Mouse (Mus musculus) limb, embryonic 13.5 days (tissue): ENCODE measurements at regions not wholly inside any gene's neighbourhood (a gene's known extent, or its start where the extent isn't known, plus 50 kb on each side); places are given as distances from the start of the nearest gene placed in this dataset.
"Not testable (repeated sequence)": the region's sequence is repeated elsewhere in the genome, so short reads cannot be mapped to it uniquely, and the experiment has no call there.

ENCODE experiments used
- ATAC-seq: fragments of 200-750 bp; cut with Nextera tagmentation; 2 replicates; pipeline ENCODE4 v1.8.0; 2017; ENCODE audit warnings: low read depth, moderate number of reproducible peaks, moderate TSS enrichment; ENCODE audit not compliant: low FRiP score
- H3K27ac ChIP-seq: fragments of 300-500 bp; sonication (generic); 2 replicates; pipeline ENCODE4 v1.5.1; 2015; ENCODE audit warnings: inconsistent platforms, mild to moderate bottlenecking, moderate library complexity
- H3K27me3 ChIP-seq: fragments of 300-500 bp; sonication (generic); 2 replicates; pipeline ENCODE4 v1.6.1; 2015; ENCODE audit warnings: mild to moderate bottlenecking, inconsistent platforms
- H3K36me3 ChIP-seq: fragments of 300-500 bp; sonication (generic); 2 replicates; pipeline ENCODE4 v1.6.1; 2015; ENCODE audit warnings: inconsistent platforms, mild to moderate bottlenecking, moderate library complexity
- H3K4me1 ChIP-seq: fragments of 300-500 bp; sonication (generic); 2 replicates; pipeline ENCODE4 v1.6.1; 2015; ENCODE audit warnings: inconsistent platforms
- H3K4me2 ChIP-seq: fragments of 300-500 bp; sonication (generic); replicated peaks from 2 replicates; pipeline ENCODE4 v1.6.1; 2015; ENCODE audit warnings: inconsistent platforms, mild to moderate bottlenecking, moderate library complexity
- H3K4me3 ChIP-seq: fragments of 300-500 bp; sonication (generic); 2 replicates; pipeline ENCODE4 v1.5.1; 2015; ENCODE audit warnings: moderate library complexity, mild to moderate bottlenecking, inconsistent platforms
- H3K9ac ChIP-seq: fragments of 300-500 bp; sonication (generic); 2 replicates; pipeline ENCODE4 v1.6.1; 2015; ENCODE audit warnings: mild to moderate bottlenecking, inconsistent platforms
- H3K9me3 ChIP-seq: fragments of 300-500 bp; sonication (generic); 2 replicates; pipeline ENCODE4 v1.6.1; 2016; ENCODE audit warnings: inconsistent platforms
- whole genome bisulfite sequencing: fragments of 180-500 bp; shearing (Covaris S2); methylation state at CpG from one replicate; pipeline ENCODE4 v1.1.7; 2015; 5-methylcytosine and 5-hydroxymethylcytosine counted together

- Histone ChIP-seq H3K9ac (no peak overlapping the region), H3K4me1 (no peaks in the 10 kb centered on the region), H3K36me3 (no peaks in the 10 kb centered on the region), H3K27me3 (no peaks in the 10 kb centered on the region), H3K27ac (no peak overlapping the region), H3K4me2 (no peak overlapping the region), H3K4me3 (no peak overlapping the region), H3K9me3 (no peaks in the 10 kb centered on the region)
- no peak for ATAC-seq
- 49% methylated on average over 5 of the region's 5 CpGs for WGBS
These were observed 188.0 kb upstream of the Trpc7 start for GRCm38 (mm10) chr13:57083751-57084150.

- 86% methylated on average over 5 of the region's 5 CpGs for WGBS
These were observed 174.7 kb upstream of the Trpc7 start for GRCm38 (mm10) chr13:57070479-57070878.

DNA sequence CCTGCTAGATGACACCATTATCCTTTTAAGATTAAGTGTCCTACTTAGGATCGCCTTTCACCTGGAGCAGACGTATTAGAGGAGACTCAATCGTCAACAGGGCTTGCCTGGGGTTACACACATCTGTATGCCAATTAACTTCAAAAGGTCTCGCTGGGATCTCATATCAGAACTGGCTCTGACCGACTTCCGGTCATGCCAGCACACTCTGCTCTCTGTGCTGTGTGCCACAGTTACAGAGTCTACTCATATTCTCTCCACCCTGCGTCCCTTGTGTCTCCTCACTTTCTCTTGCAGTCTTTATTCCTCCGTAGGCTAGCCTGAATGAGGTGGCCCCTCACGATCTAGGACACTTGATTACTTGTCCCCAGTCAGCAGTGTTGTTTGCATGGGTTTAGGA is 165.9 kb upstream of the Trpc7 start:
- H3K4me3 ChIP-seq, result no peak overlapping the region
- peaks cover 11% of the 10 kb centered on the region for H3K4me1 ChIP-seq
- H3K27me3 ChIP-seq, result no peaks in the 10 kb centered on the region
- H3K9me3 ChIP-seq, result no peaks in the 10 kb centered on the region
- no peak overlapping the region for H3K27ac ChIP-seq
- no peak overlapping the region for H3K9ac ChIP-seq
- WGBS, result 49% methylated on average over 9 of the region's 9 CpGs
- H3K36me3 ChIP-seq, result no peaks in the 10 kb centered on the region
- no peak for ATAC-seq
- H3K4me2 ChIP-seq, result no peak overlapping the region

More at GRCm38 (mm10) chr13:57070479-57070878, 174.7 kb upstream of the Trpc7 start:
- H3K4me2 ChIP-seq, result no peak overlapping the region
- no peak overlapping the region for H3K4me3 ChIP-seq
- no peak overlapping the region for H3K27ac ChIP-seq
- no peak for ATAC-seq
- no peaks in the 10 kb centered on the region for H3K36me3 ChIP-seq
- H3K4me1 ChIP-seq, result no peaks in the 10 kb centered on the region
- H3K27me3 ChIP-seq, result no peaks in the 10 kb centered on the region
- no peak overlapping the region for H3K9ac ChIP-seq
- no peaks in the 10 kb centered on the region for H3K9me3 ChIP-seq

GRCm38 (mm10) chr13:57061074-57061473 is 165.3 kb upstream of the Trpc7 start:
- Histone ChIP-seq H3K36me3 (no peaks in the 10 kb centered on the region), H3K9me3 (no peaks in the 10 kb centered on the region), H3K27me3 (no peaks in the 10 kb centered on the region), H3K4me1 (peaks cover 11% of the 10 kb centered on the region), H3K4me3 (no peak overlapping the region), H3K4me2 (no peak overlapping the region), H3K27ac (no peak overlapping the region), H3K9ac (no peak overlapping the region)
- peak; percentile 87 for ATAC-seq
- WGBS, result 36% methylated on average over 7 of the region's 7 CpGs

DNA sequence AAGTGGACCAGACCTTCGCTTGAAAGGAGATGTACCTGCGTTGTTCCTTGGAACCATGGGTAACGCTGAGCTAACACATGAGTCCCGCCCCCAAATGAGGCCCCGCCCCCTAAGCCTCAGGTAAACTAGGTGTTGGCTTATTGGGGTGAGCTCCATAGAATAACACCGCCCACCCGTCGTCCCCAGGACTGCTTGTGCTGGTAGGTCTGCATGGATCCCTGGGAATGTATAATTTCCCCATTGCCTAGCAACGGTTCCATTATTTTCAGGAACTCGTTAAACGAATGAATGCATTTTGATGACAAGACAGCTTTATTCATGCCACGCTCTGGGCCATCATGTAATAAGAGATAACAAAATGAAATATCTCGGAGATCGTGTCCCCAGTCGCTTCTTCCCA is 161.0 kb upstream of the Trpc7 start:
- Histone ChIP-seq H3K4me3 (no peak overlapping the region), H3K4me1 (peaks cover 22% of the 10 kb centered on the region), H3K36me3 (no peaks in the 10 kb centered on the region), H3K9ac (no peak overlapping the region), H3K4me2 (no peak overlapping the region), H3K27me3 (no peaks in the 10 kb centered on the region), H3K27ac (no peak overlapping the region), H3K9me3 (no peaks in the 10 kb centered on the region)
- 86% methylated on average over 15 of the region's 15 CpGs for WGBS
- ATAC-seq, result no peak

DNA sequence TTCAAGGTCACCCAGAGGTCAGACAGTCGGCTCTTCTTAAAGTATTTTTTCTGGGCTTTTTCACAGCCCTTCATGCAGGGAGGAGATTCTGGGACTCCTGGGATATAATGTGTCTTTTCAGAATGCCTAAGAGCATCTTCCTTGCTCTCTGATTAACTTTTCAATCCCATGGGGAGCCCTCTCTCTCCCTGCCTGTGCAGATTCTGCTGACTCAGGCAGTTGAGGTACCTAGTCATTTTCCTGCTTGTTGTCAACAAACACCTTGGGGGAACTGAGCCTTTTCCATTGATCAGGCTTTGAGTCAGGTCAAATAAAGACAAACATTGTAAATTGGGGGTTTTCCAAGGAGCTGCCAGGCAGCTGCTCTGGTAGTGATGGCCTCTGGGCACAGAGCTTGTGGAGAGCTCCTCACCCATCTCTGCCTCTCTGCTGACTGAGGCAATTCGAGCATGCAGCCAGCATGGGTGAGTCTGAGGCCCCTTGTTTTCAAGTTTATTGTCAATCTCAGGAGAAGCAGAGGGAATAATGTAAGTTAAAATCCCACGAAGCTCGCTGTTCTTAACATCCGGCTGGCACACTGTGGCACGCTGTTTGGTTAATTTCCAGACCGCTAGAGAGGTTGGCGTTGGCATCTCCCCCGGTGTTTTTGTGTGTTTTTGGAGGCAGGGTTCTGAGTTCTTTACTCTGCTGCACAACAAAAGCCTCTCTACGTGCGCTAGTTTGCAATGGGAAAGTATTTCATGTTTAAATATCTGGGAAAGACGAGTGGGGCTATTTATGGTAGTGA is 159.8 kb upstream of the Trpc7 start:
- Histone ChIP-seq H3K4me1 (peaks cover 12% of the 10 kb centered on the region), H3K27me3 (no peaks in the 10 kb centered on the region), H3K27ac (no peak overlapping the region), H3K9me3 (no peaks in the 10 kb centered on the region), H3K36me3 (no peaks in the 10 kb centered on the region), H3K4me2 (no peak overlapping the region), H3K4me3 (no peak overlapping the region), H3K9ac (no peak overlapping the region)
- 63% methylated on average over 12 of the region's 12 CpGs for WGBS
- ATAC-seq, result no peak

DNA sequence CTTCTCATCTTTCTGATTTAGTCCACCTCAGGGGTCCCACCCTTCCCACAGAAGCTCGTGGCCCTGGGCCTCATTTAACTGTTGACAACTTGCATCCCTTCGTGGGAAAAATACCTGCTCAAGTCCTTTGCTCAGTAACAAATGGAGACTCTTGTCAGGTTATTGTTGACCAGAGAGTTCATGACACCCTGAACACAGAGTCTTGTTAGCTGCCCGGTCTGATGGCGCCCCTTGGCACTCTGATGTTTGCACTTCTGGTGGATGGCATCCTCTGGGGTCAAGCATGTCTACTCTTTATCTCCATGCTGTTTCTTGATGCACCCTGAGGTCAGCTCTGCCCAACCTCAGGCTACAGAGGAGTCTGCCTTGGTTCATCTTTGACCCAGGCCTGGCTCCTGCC is 157.6 kb upstream of the Trpc7 start:
- ATAC-seq, result no peak
- Histone ChIP-seq H3K36me3 (no peaks in the 10 kb centered on the region), H3K9me3 (no peaks in the 10 kb centered on the region), H3K4me3 (no peak overlapping the region), H3K27me3 (no peaks in the 10 kb centered on the region), H3K4me2 (no peak overlapping the region), H3K4me1 (peaks cover 12% of the 10 kb centered on the region), H3K9ac (no peak overlapping the region), H3K27ac (no peak overlapping the region)
- 83% methylated on average over 4 of the region's 4 CpGs for WGBS

DNA sequence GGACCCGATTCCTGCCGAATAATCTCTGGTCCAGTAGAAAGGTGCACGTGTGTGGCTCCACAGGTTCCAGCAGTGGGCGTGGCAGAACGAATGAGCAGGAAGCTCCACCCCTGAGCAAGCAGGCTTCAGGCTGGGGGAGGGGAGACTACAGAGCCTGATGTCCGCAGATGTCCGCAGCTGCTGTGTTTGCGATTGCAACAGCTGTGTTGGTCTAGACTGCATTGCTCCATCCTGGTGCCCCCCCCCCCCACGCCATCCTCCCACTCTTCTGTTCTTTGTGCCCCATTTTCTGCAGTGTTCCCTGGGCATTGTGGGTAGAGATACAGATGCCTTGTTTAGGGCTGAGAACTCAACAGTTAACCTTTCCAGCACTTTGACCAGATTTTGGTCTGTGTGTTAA is 150.3 kb upstream of the Trpc7 start:
- ATAC-seq, H3K36me3 ChIP-seq, H3K9ac ChIP-seq, H3K4me1 ChIP-seq, H3K4me3 ChIP-seq, H3K27me3 ChIP-seq, H3K27ac ChIP-seq: not testable (repeated sequence)
- WGBS, result 18% methylated on average over 7 of the region's 9 CpGs
- H3K9me3 ChIP-seq, result peaks cover 12% of the 10 kb centered on the region
- H3K4me2 ChIP-seq, result 0 out of 2 replicates have a peak overlapping the region, but pooled peaks have one; percentile 14

DNA sequence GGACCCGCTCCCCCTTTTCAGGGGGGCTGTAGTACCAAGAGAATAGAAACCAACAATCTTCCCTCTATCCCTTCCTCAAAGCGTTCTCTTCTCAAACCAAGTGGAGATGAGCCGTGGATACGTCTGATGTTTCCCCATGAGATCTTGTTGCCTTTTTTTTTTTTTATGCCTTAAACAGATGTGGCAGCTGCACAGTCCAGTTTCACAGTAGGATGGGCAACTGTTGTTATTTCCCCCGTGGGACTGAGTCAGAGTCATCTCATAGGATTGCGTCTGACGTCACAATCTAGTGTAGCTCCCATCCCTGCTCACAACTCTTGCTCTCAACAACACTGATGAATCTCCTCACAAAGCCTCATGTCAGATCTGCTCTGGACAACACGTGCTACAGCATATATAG is 148.7 kb upstream of the Trpc7 start:
- ATAC-seq, result no peak
- Histone ChIP-seq H3K9ac (no peak overlapping the region), H3K4me2 (no peak overlapping the region), H3K4me3 (no peak overlapping the region), H3K27me3 (no peaks in the 10 kb centered on the region), H3K36me3 (no peaks in the 10 kb centered on the region), H3K4me1 (peaks cover 5% of the 10 kb centered on the region; the same call in 1 of the 2 replicates), H3K27ac (no peak overlapping the region), H3K9me3 (peaks cover 12% of the 10 kb centered on the region)
- WGBS, result 85% methylated on average over 8 of the region's 8 CpGs

- 71% methylated on average over 15 of the region's 15 CpGs for WGBS
- ATAC-seq, result no peak
- no peak overlapping the region for H3K27ac ChIP-seq
These were observed 147.7 kb upstream of the Trpc7 start for GRCm38 (mm10) chr13:57043316-57043974.

DNA sequence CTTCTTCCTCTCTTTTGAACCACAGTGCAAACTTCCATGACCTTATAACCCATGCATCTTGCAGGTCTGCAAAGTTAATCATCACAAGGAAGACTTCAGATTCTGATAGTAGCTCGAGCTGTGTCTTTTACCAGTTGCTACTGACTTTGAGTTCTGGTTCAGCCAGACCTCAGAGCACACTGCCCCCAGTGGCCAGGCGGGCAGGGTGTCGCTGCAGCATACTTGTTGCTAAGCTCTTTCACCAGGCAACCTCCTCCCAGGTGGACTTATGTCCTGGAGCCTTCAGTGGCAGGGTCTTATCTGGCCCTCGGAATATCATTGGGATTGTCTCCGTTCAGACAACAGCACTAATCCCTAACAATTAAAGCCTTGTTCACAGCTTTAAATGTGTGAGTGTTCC is 146.7 kb upstream of the Trpc7 start:
- no peak overlapping the region for H3K9ac ChIP-seq
- no peak overlapping the region for H3K4me2 ChIP-seq
- no peak overlapping the region for H3K27ac ChIP-seq
- WGBS, result 77% methylated on average over 5 of the region's 5 CpGs
- H3K4me1 ChIP-seq, result peaks cover 5% of the 10 kb centered on the region; the same call in 1 of the 2 replicates
- H3K27me3 ChIP-seq, result no peaks in the 10 kb centered on the region
- ATAC-seq, result no peak
- no peaks in the 10 kb centered on the region for H3K36me3 ChIP-seq
- no peak overlapping the region for H3K4me3 ChIP-seq
- peaks cover 12% of the 10 kb centered on the region for H3K9me3 ChIP-seq

More at GRCm38 (mm10) chr13:57043316-57043974, 147.7 kb upstream of the Trpc7 start:
- no peaks in the 10 kb centered on the region for H3K27me3 ChIP-seq
- no peak overlapping the region for H3K4me2 ChIP-seq
- no peak overlapping the region for H3K4me3 ChIP-seq
- H3K9me3 ChIP-seq, result peaks cover 12% of the 10 kb centered on the region
- no peak overlapping the region for H3K9ac ChIP-seq
- H3K4me1 ChIP-seq, result peaks cover 5% of the 10 kb centered on the region; the same call in 1 of the 2 replicates
- H3K36me3 ChIP-seq, result no peaks in the 10 kb centered on the region

- Histone ChIP-seq H3K4me1 (peaks cover 15% of the 10 kb centered on the region), H3K9ac (no peak overlapping the region), H3K27ac (no peak overlapping the region), H3K4me2 (no peak overlapping the region), H3K27me3 (no peaks in the 10 kb centered on the region), H3K36me3 (no peaks in the 10 kb centered on the region), H3K4me3 (no peak overlapping the region), H3K9me3 (no peaks in the 10 kb centered on the region)
- ATAC-seq, result no peak
- WGBS, result 29% methylated on average over 4 of the region's 4 CpGs
These were observed 137.1 kb upstream of the Trpc7 start for GRCm38 (mm10) chr13:57032871-57033270.
